22 mouse cellular contexts compared by ENCODE assay signal in the genomic region with DNA sequence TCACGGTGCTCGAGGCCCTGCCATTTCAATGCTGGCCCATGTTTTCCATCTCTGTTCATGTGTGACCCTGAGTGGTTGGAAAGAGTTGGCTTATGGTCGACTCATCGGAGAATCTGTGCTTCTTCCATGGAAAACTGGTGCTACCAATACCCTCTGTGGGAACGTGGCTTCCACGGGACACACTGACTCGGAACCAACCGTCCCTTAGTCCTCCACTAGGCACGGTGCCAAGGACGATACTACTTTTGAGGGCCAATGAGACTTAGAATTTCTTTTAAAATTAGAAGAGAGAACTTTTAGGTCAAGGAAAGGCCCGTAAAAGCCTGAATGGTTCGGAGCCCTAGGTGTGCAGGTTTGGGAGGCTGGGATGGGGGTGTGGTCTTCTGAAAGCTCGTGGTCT.
"Had no signal": no experiment of that assay in that cellular context is flagged by ENCODE, and none has a peak within 500 bp of the region (broad histone marks: within the 10 kb centered on the region; RNA-seq: fewer than 3 reads in every experiment).

No protein-coding gene starts in this region.

- DNase-seq: gastrocnemius, postnatal 14 days; gastrocnemius, postnatal 36 days; heart, adult 11 months; heart, adult 2 months; heart, postnatal 14 days; heart, postnatal 36 days; kidney, adult 11 months; kidney, adult 2 months; kidney, postnatal 10 days; kidney, postnatal 25 days; kidney, postnatal 4 days had no signal

- H3K27me3 ChIP-seq: heart, embryonic 13.5 days; heart, embryonic 15.5 days; hindbrain, embryonic 13.5 days; hindbrain, embryonic 15.5 days; limb, embryonic 13.5 days; limb, embryonic 15.5 days; liver, embryonic 12.5 days had no signal

- H3K4me3 ChIP-seq: heart, adult 2 months; heart, embryonic 13.5 days; heart, embryonic 15.5 days; hindbrain, embryonic 13.5 days; hindbrain, embryonic 15.5 days; layer of hippocampus, adult 2 months; left cerebral cortex, adult 2 months; limb, embryonic 13.5 days; limb, embryonic 15.5 days; liver, embryonic 12.5 days had no signal

- H3K36me3 ChIP-seq: heart, embryonic 15.5 days; hindbrain, embryonic 13.5 days; hindbrain, embryonic 15.5 days; limb, embryonic 15.5 days; liver, embryonic 12.5 days had no signal

- H3K9ac ChIP-seq: heart, embryonic 13.5 days; heart, embryonic 15.5 days; hindbrain, embryonic 13.5 days; hindbrain, embryonic 15.5 days; limb, embryonic 13.5 days; limb, embryonic 15.5 days; liver, embryonic 12.5 days; liver, embryonic 14.5 days had no signal

- H3K4me1 ChIP-seq: heart, embryonic 13.5 days; heart, embryonic 15.5 days; hindbrain, embryonic 15.5 days; limb, embryonic 15.5 days; liver, embryonic 12.5 days had no signal

- H3K9me3 ChIP-seq: heart, embryonic 13.5 days; heart, embryonic 15.5 days; hindbrain, embryonic 13.5 days; hindbrain, embryonic 15.5 days; limb, embryonic 13.5 days; limb, embryonic 15.5 days; liver, embryonic 12.5 days had no signal

- H3K27ac ChIP-seq: heart, adult 2 months; heart, embryonic 13.5 days; heart, embryonic 15.5 days; hindbrain, embryonic 13.5 days; hindbrain, embryonic 15.5 days; hindbrain, postnatal 0 days; layer of hippocampus, adult 2 months; left cerebral cortex, adult 2 months; limb, embryonic 13.5 days; limb, embryonic 15.5 days; liver, embryonic 12.5 days; liver, embryonic 14.5 days had no signal
